Mouse (Mus musculus): Measurements from ENCODE around the gene Elane. TPM values are rescaled to one million over a fixed set of nuclear protein-coding genes. Genes with fewer than 3 reads are reported as not detected.

Gene Elane
- 0.15 TPM in 1 of 2 replicates, not detected in the other for polyA plus RNA-seq (2012; rRNA removed)

DNA sequence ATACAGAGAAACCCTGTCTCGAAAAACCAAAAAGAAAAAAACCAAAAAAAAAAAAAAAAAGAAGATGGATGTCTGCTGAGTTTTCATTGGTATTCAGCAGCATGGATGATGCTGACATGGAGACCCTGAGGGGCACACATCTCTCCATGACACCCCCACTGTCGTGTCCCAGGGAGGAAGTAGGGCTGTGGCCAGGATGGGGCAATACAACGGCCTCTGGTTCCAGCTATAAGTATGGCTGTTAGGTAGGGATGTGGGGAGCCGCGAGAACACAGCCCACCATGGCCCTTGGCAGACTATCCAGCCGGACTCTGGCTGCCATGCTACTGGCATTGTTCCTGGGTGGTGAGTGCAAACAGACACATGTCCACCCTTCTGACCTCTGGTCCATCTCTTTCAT is at the start of gene Elane:
Gene Elane (plus strand): TSS at position 194 of the 400 bp plus-strand sequence.

GRCm38 (mm10) chr10:79853860-79854795 is 31.9 kb upstream of the Elane start, which contains the start of gene Ptbp1:
TSS of gene Ptbp1 (plus strand) at chr10:79854427.

DNA sequence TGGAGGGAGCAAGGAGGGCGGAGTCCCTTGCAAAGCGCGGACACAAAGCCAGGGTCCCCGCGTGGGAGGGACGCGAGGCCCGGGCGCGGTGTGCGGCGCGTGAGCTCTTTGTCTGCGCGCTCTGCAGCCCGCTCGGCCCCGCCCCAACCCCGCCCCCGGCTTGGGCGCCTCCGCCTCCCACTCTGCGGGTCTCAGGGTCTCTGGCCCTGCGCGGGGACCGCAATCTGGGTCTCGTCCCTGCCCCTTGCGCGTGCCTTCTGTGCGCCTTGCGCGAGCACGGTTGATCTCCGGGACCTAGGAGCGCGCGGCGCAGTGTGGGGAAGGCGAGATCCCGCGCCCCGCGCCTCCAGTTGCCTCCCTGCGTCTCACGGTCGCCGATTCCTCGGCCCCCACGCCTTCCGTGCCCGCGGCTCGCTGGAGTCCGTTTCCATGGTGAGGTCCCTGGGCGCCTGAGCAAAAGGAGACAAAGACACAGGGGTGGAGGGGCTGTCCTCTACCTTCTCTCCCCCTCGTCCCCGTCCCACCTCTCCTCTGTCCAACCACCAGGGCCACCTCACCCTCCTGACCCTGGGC is 11.7 kb upstream of the Elane start, which contains the start of the genes Prtn3 and Plppr3:
Gene Prtn3 (plus strand): TSS at position 187 of the 573 bp plus-strand sequence.
Gene Plppr3 (minus strand): TSS at position 345 of the 573 bp plus-strand sequence.

DNA sequence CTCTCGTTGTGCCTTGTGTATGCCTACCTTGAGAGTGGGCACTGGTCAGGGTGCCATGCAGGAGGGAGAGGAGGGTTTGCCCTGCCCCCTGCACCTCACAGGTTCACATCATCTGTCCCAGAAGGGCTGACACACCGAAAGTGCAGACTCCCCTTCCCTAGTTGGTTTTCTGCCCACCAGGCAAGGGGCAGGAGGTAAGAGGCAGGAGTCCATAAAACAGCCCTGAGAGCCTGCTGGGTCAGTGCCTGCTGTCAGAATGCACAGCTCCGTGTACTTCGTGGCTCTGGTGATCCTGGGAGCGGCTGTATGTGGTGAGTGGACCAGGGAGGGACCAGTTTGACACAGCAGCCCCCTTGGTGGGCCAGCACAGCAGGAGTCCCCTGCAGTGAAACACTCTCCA is 4.6 kb downstream of the Elane start, which contains the start of gene Cfd:
Gene Cfd (plus strand): TSS at position 184 of the 400 bp plus-strand sequence.

DNA sequence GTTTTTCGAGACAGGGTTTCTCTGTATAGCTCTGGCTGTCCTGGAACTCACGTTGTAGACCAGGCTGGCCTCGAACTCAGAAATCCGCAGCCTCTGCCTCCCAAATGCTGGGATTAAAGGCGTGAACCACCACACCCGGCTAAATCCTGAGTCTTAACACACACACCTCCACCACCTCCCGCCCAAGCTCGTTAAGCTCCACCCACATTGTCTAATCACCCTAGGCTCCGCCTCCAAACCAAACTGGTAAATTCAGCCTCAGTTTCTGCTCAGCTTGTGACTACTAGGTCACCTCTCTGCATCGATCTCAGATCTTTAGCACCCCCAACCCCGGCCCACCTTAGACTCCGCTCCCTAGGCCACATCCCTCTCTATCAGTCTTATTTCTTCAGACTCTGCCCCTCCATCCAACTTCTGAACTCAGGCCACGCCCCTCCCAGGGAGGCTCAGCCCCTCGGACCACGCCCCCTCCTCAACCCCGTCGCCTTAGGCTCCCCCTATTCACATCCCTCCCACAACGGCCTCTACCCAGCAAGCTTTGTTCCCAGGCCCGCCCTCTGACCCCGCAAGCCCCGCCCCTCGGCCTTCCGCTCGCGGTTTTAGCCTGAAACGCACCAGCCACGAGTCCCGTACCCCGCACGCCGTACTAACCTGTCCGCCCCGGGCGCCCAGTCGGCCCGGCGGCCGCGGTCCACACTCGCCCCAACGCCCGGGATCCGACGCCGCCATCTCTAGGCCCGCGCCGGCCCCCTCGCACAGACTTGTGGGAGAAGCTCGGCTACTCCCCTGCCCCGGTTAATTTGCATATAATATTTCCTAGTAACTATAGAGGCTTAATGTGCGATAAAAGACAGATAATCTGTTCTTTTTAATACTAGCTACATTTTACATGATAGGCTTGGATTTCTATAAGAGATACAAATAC is 22.4 kb downstream of the Elane start, which contains the start of gene Med16:
Gene Med16 (minus strand): TSS at position 757 of the 925 bp plus-strand sequence.

DNA sequence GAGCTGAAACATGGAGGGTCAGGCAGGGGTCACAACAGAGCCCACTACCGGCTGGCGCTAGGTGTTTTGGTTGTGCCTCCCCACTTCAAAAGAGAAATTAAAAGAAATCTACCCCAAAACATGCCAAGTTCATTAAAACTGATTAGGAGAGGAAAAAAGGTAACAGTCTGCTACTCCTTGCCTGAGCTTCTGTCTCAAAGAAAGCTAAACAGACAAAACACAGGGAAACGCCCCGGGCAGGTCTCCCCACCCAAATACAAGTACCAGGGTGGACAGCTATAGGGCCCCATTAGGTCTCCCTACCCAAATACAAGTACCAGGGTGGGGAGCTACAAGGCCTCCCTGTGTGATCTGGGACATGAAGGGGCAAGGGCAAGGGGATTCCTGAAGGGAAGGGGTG is 24.5 kb downstream of the Elane start, which contains the start of gene Gm26602:
Gene Gm26602 (plus strand): TSS at position 301 of the 400 bp plus-strand sequence.

GRCm38 (mm10) chr10:79916808-79917531 is 30.9 kb downstream of the Elane start, which contains the start of gene Kiss1r:
TSS of gene Kiss1r (plus strand) at chr10:79916971.

DNA sequence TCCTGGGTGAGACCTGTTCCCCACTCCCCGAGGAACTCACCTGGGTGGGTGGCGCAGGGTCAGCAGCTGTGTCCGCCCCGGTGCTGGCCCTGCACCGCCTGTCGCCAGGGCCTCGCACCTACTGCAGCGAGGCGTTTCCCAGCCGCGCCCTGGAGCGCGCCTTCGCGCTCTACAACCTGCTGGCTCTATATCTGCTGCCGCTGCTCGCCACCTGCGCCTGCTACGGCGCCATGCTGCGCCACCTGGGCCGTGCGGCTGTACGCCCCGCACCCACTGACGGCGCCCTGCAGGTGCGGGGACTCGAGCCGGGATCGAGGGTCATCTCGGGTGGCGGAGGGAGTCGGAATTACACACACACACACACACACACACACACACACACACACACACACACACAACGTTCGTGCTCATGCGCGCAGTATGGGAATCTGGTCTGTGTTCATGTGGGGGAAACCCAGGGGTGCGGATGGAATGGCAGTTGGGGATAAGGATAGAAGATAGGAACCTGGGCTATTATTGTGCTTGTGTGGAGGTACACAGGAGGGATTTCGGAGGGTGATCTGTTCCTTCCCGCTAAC is 35.0 kb downstream of the Elane start, which contains the start of gene R3hdm4:
Gene R3hdm4 (minus strand): TSS at position 251 of the 578 bp plus-strand sequence.

DNA sequence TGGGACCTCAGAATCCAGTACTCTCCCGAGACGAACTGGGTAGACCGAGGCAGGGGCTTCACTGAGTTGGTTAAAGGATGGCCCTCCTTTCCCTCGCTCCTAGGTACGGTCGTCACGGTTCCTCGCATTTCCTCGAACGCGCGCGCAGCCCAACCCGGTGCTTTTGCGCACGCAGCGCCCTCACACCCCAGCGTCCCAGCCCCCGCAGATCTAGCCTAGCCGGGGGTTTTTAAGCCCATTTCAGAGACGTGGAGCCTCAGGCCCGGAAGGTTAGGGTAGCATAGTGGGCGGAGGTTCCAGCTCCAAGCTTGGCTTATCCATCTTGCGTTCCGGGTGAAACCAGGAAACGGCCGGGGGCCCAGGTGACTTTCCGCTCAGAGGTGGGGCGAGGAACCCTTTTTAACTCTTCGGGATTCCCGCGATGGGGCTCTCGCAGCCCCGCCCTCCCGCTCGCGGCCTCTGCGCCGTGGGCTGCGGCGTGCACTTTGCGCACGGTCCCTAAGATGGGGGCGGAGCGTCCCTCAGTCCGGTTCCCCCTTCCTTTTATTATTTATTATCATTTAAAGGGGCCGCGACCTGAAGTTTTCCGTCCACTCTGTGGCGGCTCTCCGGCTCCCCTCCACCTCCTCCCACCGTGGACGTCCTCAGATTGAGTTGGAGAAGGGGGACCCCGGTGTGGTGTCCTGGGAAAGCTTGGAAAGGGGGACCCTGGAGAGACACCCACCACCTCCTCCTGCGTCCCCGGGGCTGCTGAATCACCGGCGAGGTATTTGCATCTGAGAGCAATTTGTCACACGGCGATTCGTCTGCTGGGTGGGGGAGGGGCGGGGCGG is 40.7 kb downstream of the Elane start, which contains the start of gene Arid3a:
Gene Arid3a (plus strand): TSS at position 553 of the 833 bp plus-strand sequence.

Other genes starting within 250 kb of the Elane start
- gene Shc2, start 248.3 kb upstream of the Elane start, polyA plus RNA-seq (2012; rRNA removed), result 4.8 and 5.3 TPM in 2 replicates
- not detected in 2 replicates for gene Odf3l2, start 240.5 kb upstream of the Elane start, polyA plus RNA-seq (2012; rRNA removed)
- 6.3 and 9.1 TPM in 2 replicates for gene Madcam1, start 221.7 kb upstream of the Elane start, polyA plus RNA-seq (2012; rRNA removed)
- 105 and 121 TPM in 2 replicates for gene Tpgs1, start 216.9 kb upstream of the Elane start, polyA plus RNA-seq (2012; rRNA removed)
- gene Cdc34, start 204.1 kb upstream of the Elane start, polyA plus RNA-seq (2012; rRNA removed), result 155 and 246 TPM in 2 replicates
- 0.47 and 0.66 TPM in 2 replicates for gene Gzmm, start 197.2 kb upstream of the Elane start, polyA plus RNA-seq (2012; rRNA removed)
- 1,066 and 1,188 TPM in 2 replicates for gene Bsg, start 181.8 kb upstream of the Elane start, polyA plus RNA-seq (2012; rRNA removed)
- gene Hcn2, start 169.6 kb upstream of the Elane start, polyA plus RNA-seq (2012; rRNA removed), result 23.7 and 26.9 TPM in 2 replicates
- 71.0 and 77.4 TPM in 2 replicates for gene Polrmt, start 139.7 kb upstream of the Elane start, polyA plus RNA-seq (2012; rRNA removed)
- gene Fgf22, start 131.2 kb upstream of the Elane start, polyA plus RNA-seq (2012; rRNA removed), result 0.13 TPM in 1 of 2 replicates, not detected in the other
- gene Rnf126, start 119.3 kb upstream of the Elane start, polyA plus RNA-seq (2012; rRNA removed), result 192 and 253 TPM in 2 replicates
- 42.9 and 43.6 TPM in 2 replicates for gene Fstl3, start 109.0 kb upstream of the Elane start, polyA plus RNA-seq (2012; rRNA removed)
- 0.06 and 0.23 TPM in 2 replicates for gene Prss57, start 95.3 kb upstream of the Elane start, polyA plus RNA-seq (2012; rRNA removed)
- 35.1 and 37.1 TPM in 2 replicates for gene Palm, start 92.7 kb upstream of the Elane start, polyA plus RNA-seq (2012; rRNA removed)
- 267 and 317 TPM in 2 replicates for gene Misp, start 65.3 kb upstream of the Elane start, polyA plus RNA-seq (2012; rRNA removed)
- gene Ptbp1, start 31.8 kb upstream of the Elane start, polyA plus RNA-seq (2012; rRNA removed), result 273 and 314 TPM in 2 replicates
- 2.2 and 2.6 TPM in 2 replicates for gene Prtn3, start 11.8 kb upstream of the Elane start, polyA plus RNA-seq (2012; rRNA removed)
- gene Plppr3, start 11.6 kb upstream of the Elane start, polyA plus RNA-seq (2012; rRNA removed), result 4.2 and 6.4 TPM in 2 replicates
- gene Cfd, start 4.6 kb downstream of the Elane start, polyA plus RNA-seq (2012; rRNA removed), result 295 and 596 TPM in 2 replicates
- 82.9 and 84.0 TPM in 2 replicates for gene Med16, start 22.7 kb downstream of the Elane start, polyA plus RNA-seq (2012; rRNA removed)
- not detected in 2 replicates for gene Gm26602, start 24.6 kb downstream of the Elane start, polyA plus RNA-seq (2012; rRNA removed)
- gene Kiss1r, start 30.7 kb downstream of the Elane start, polyA plus RNA-seq (2012; rRNA removed), result 9.5 and 12.7 TPM in 2 replicates
- gene R3hdm4, start 35.0 kb downstream of the Elane start, polyA plus RNA-seq (2012; rRNA removed), result 358 and 384 TPM in 2 replicates
- 7.1 and 9.2 TPM in 2 replicates for gene Arid3a, start 40.8 kb downstream of the Elane start, polyA plus RNA-seq (2012; rRNA removed)
- gene Wdr18, start 73.9 kb downstream of the Elane start, polyA plus RNA-seq (2012; rRNA removed), result 43.3 and 45.7 TPM in 2 replicates
- not detected in 2 replicates for gene Grin3b, start 84.5 kb downstream of the Elane start, polyA plus RNA-seq (2012; rRNA removed)
- gene Tmem259, start 98.1 kb downstream of the Elane start, polyA plus RNA-seq (2012; rRNA removed), result 384 and 485 TPM in 2 replicates
- 79.8 and 98.8 TPM in 2 replicates for gene Cnn2, start 102.3 kb downstream of the Elane start, polyA plus RNA-seq (2012; rRNA removed)
- 40.3 and 43.6 TPM in 2 replicates for gene Abca7, start 110.2 kb downstream of the Elane start, polyA plus RNA-seq (2012; rRNA removed)
- gene Arhgap45, start 130.4 kb downstream of the Elane start, polyA plus RNA-seq (2012; rRNA removed), result 24.6 and 25.0 TPM in 2 replicates
- gene Polr2e, start 153.5 kb downstream of the Elane start, polyA plus RNA-seq (2012; rRNA removed), result 179 and 185 TPM in 2 replicates
- 332 and 514 TPM in 2 replicates for gene Gpx4, start 160.9 kb downstream of the Elane start, polyA plus RNA-seq (2012; rRNA removed)
- 82.3 and 100 TPM in 2 replicates for gene Sbno2, start 219.3 kb downstream of the Elane start, polyA plus RNA-seq (2012; rRNA removed)
- 125 and 133 TPM in 2 replicates for gene Stk11, start 229.6 kb downstream of the Elane start, polyA plus RNA-seq (2012; rRNA removed)

Data from colon, adult 2 months (tissue).